Mouse (Mus musculus) myocyte (in vitro differentiated cells): ENCODE measurements at regions not wholly inside any gene's neighbourhood (a gene's known extent, or its start where the extent isn't known, plus 50 kb on each side); places are given as distances from the start of the nearest gene placed in this dataset.

Source experiments
- H3K27me3 ChIP-seq: one replicate; pipeline ENCODE4 v1.6.1; 2011; ENCODE audit not compliant: control insufficient read depth, insufficient read depth, insufficient read length
- H3K36me3 ChIP-seq: one replicate; pipeline ENCODE4 v1.6.1; 2011; ENCODE audit not compliant: control insufficient read depth, insufficient read depth
- H3K4me2 ChIP-seq: one replicate; pipeline ENCODE4 v1.6.1; 2011; ENCODE audit warnings: low read depth, control low read depth
- H3K4me3 ChIP-seq: one replicate; pipeline ENCODE4 v1.5.1; 2011; ENCODE audit warnings: mild to moderate bottlenecking, control low read depth, moderate library complexity
- H3K79me2 ChIP-seq: one replicate; pipeline ENCODE4 v1.6.1; 2011; ENCODE audit not compliant: control insufficient read depth, insufficient read depth
- H3ac ChIP-seq: one replicate; pipeline ENCODE4 v1.6.1; 2011; ENCODE audit not compliant: control insufficient read depth, insufficient read length
- CEBPB ChIP-seq: IDR thresholded peaks from 2 replicates; pipeline ENCODE4 v1.6.1; 2011; ENCODE audit warnings: mild to moderate bottlenecking, moderate library complexity; ENCODE audit not compliant: poor library complexity, insufficient read depth, severe bottlenecking
- E2F4 ChIP-seq: IDR thresholded peaks from one replicate; pipeline ENCODE4 v1.6.1; 2011; ENCODE audit warnings: mild to moderate bottlenecking, control low read depth, moderate library complexity; ENCODE audit not compliant: insufficient read depth
- MAX ChIP-seq: IDR thresholded peaks from one replicate; pipeline ENCODE4 v1.6.1; 2011; ENCODE audit warnings: low read depth, mild to moderate bottlenecking, control low read depth
- MYOD1 ChIP-seq, 3 experiments: IDR thresholded peaks; one replicate each; pipeline ENCODE4 v1.6.1; 2011; ENCODE audit warnings: control low read depth in 2 of 3, low read depth in 2 of 3, mild to moderate bottlenecking in 2 of 3, moderate library complexity in 1 of 3; ENCODE audit not compliant: insufficient read length in 2 of 3, control insufficient read depth in 1 of 3
- MYOG ChIP-seq, 3 experiments: IDR thresholded peaks; one replicate each; pipeline ENCODE4 v1.6.1; 2011; ENCODE audit warnings: control low read depth in 2 of 3, low read depth in 2 of 3, mild to moderate bottlenecking in 2 of 3; ENCODE audit not compliant: insufficient read length in 2 of 3, control insufficient read depth in 1 of 3, insufficient read depth in 1 of 3
- POLR2A ChIP-seq: IDR thresholded peaks from one replicate; pipeline ENCODE4 v1.6.1; 2011; ENCODE audit warnings: low read depth, mild to moderate bottlenecking, control low read depth, moderate library complexity; ENCODE audit not compliant: insufficient read length
- POLR2AphosphoS2 ChIP-seq: IDR thresholded peaks from one replicate; pipeline ENCODE4 v1.6.1; 2011; ENCODE audit warnings: low read depth, control low read depth; ENCODE audit not compliant: insufficient read length
- REST ChIP-seq: IDR thresholded peaks from one replicate; pipeline ENCODE4 v1.6.1; 2011; ENCODE audit warnings: mild to moderate bottlenecking, control low read depth, moderate library complexity; ENCODE audit not compliant: insufficient read depth, insufficient read length
- SRF ChIP-seq: IDR thresholded peaks from one replicate; pipeline ENCODE4 v1.6.1; 2011; ENCODE audit warnings: low read depth; ENCODE audit not compliant: control insufficient read depth, insufficient read length
- TCF12 ChIP-seq: IDR thresholded peaks from one replicate; pipeline ENCODE4 v1.6.1; 2011; ENCODE audit warnings: mild to moderate bottlenecking, control low read depth; ENCODE audit not compliant: poor library complexity, insufficient read depth, severe bottlenecking
- TCF3 ChIP-seq: IDR thresholded peaks from one replicate; pipeline ENCODE4 v1.6.1; 2011; ENCODE audit warnings: low read depth, control low read depth; ENCODE audit not compliant: insufficient read length
- USF1 ChIP-seq: IDR thresholded peaks from one replicate; pipeline ENCODE4 v1.6.1; 2011; ENCODE audit warnings: low read depth, mild to moderate bottlenecking, control low read depth, moderate library complexity

- TF ChIP-seq CEBPB (no peak), SRF (no peak), USF1 (no peak), TCF12 (no peak), E2F4 (no peak), MYOG (IDR thresholded peaks at IDR 0.05; ENCODE audit: control insufficient read depth in 1 of 3, insufficient read depth in 1 of 3, insufficient read length in 2 of 3, low read depth in 2 of 3) (no peak), REST (no peak), POLR2AphosphoS2 (no peak), POLR2A (no peak), MAX (no peak), MYOD1 (IDR thresholded peaks at IDR 0.05; ENCODE audit: control insufficient read depth in 1 of 3, insufficient read length in 2 of 3, low read depth in 2 of 3) (no peak), TCF3 (no peak)
- no peak overlapping the region for H3ac ChIP-seq
- H3K27me3 ChIP-seq: no peaks in the 10 kb centered on the region
- H3K4me2 ChIP-seq: no peak overlapping the region
- no peaks in the 10 kb centered on the region for H3K79me2 ChIP-seq
- no peak overlapping the region for H3K4me3 ChIP-seq
- no peaks in the 10 kb centered on the region for H3K36me3 ChIP-seq
Observed at GRCm38 (mm10) chr14:80486605-80487004, 502.7 kb downstream of the Olfm4 start.

- Histone ChIP-seq H3K36me3 (no peaks in the 10 kb centered on the region), H3K79me2 (no peaks in the 10 kb centered on the region), H3ac (no peak overlapping the region), H3K4me3 (no peak overlapping the region), H3K27me3 (no peaks in the 10 kb centered on the region), H3K4me2 (no peak overlapping the region)
- no peak for TF ChIP-seq TCF12
- no peak for TF ChIP-seq MYOG (IDR thresholded peaks at IDR 0.05; ENCODE audit: control insufficient read depth in 1 of 3, insufficient read depth in 1 of 3, insufficient read length in 2 of 3, low read depth in 2 of 3)
- TF ChIP-seq POLR2A: no peak
- TF ChIP-seq POLR2AphosphoS2: no peak
- no peak for TF ChIP-seq CEBPB
- TF ChIP-seq SRF: no peak
- TF ChIP-seq TCF3: no peak
- no peak for TF ChIP-seq REST
- TF ChIP-seq USF1: no peak
- no peak for TF ChIP-seq MYOD1 (IDR thresholded peaks at IDR 0.05; ENCODE audit: control insufficient read depth in 1 of 3, insufficient read length in 2 of 3, low read depth in 2 of 3)
- no peak for TF ChIP-seq E2F4
Observed at GRCm38 (mm10) chr14:80492043-80492900, 508.4 kb downstream of the Olfm4 start.

GRCm38 (mm10) chr14:80492901-80493279, 509.0 kb downstream of the Olfm4 start:
- Histone ChIP-seq H3ac (no peak overlapping the region), H3K79me2 (no peaks in the 10 kb centered on the region), H3K27me3 (no peaks in the 10 kb centered on the region), H3K4me3 (no peak overlapping the region), H3K36me3 (no peaks in the 10 kb centered on the region), H3K4me2 (no peak overlapping the region)
- TF ChIP-seq POLR2AphosphoS2 (no peak), SRF (no peak), E2F4 (no peak)

GRCm38 (mm10) chr14:80504351-80504750, 520.5 kb downstream of the Olfm4 start:
- TF ChIP-seq POLR2AphosphoS2: no peak
- no peak for TF ChIP-seq REST
- TF ChIP-seq SRF: no peak
- no peak for TF ChIP-seq POLR2A
- no peak for TF ChIP-seq TCF12
- no peak for TF ChIP-seq USF1
- no peak for TF ChIP-seq MYOD1 (IDR thresholded peaks at IDR 0.05; ENCODE audit: control insufficient read depth in 1 of 3, insufficient read length in 2 of 3, low read depth in 2 of 3)
- Histone ChIP-seq H3ac (no peak overlapping the region), H3K4me3 (no peak overlapping the region), H3K27me3 (no peaks in the 10 kb centered on the region), H3K79me2 (no peaks in the 10 kb centered on the region), H3K36me3 (no peaks in the 10 kb centered on the region), H3K4me2 (no peak overlapping the region)

- no peak overlapping the region for H3ac ChIP-seq
- no peak for TF ChIP-seq E2F4
- TF ChIP-seq TCF12: no peak
- TF ChIP-seq MYOD1 (IDR thresholded peaks at IDR 0.05; ENCODE audit: control insufficient read depth in 1 of 3, insufficient read length in 2 of 3, low read depth in 2 of 3): no peak
- no peak for TF ChIP-seq TCF3
- no peak for TF ChIP-seq REST
- TF ChIP-seq SRF: no peak
- no peak for TF ChIP-seq POLR2A
- TF ChIP-seq USF1: no peak
- no peak for TF ChIP-seq POLR2AphosphoS2
- TF ChIP-seq CEBPB: no peak
- H3K4me3 ChIP-seq: no peak overlapping the region
- H3K36me3 ChIP-seq: no peaks in the 10 kb centered on the region
- no peak overlapping the region for H3K4me2 ChIP-seq
- H3K79me2 ChIP-seq: no peaks in the 10 kb centered on the region
- no peaks in the 10 kb centered on the region for H3K27me3 ChIP-seq
Observed at GRCm38 (mm10) chr14:80516626-80517025, 532.7 kb downstream of the Olfm4 start.
